Mouse (Mus musculus) thymus, adult 2 months (tissue): Measurements from ENCODE around the gene Slc12a9. TPM values are rescaled to one million over a fixed set of nuclear protein-coding genes. Genes with fewer than 3 reads are reported as not detected.

ENCODE experiments used
- DNase-seq: peaks from one replicate; pipeline ENCODE4 v3.0.0; 2021
- H3K27ac ChIP-seq: fragments of 200-500 bp; 2 replicates; pipeline ENCODE4 v1.5.1; 2012; ENCODE audit warnings: low read length, control low read depth; ENCODE audit not compliant: control insufficient read depth, insufficient read depth
- H3K27me3 ChIP-seq: fragments of 200-500 bp; 2 replicates; pipeline ENCODE4 v1.6.1; 2012; ENCODE audit warnings: mild to moderate bottlenecking, low read length, moderate library complexity, mixed read lengths; ENCODE audit not compliant: control insufficient read depth, insufficient read depth
- H3K36me3 ChIP-seq: fragments of 200-500 bp; 2 replicates; pipeline ENCODE4 v1.6.1; 2012; ENCODE audit warnings: mild to moderate bottlenecking, low read length, moderate library complexity; ENCODE audit not compliant: control insufficient read depth, insufficient read depth
- H3K4me1 ChIP-seq: fragments of 200-500 bp; replicated peaks from 2 replicates; pipeline ENCODE4 v1.6.1; 2012; ENCODE audit warnings: low read length; ENCODE audit not compliant: control insufficient read depth, insufficient read depth
- H3K4me3 ChIP-seq: fragments of 200-500 bp; 2 replicates; pipeline ENCODE4 v1.5.1; 2012; ENCODE audit warnings: mild to moderate bottlenecking, low read length, control low read depth, moderate library complexity; ENCODE audit not compliant: control insufficient read depth, insufficient read depth
- CTCF ChIP-seq: fragments of 200-500 bp; IDR thresholded peaks from 2 replicates; pipeline ENCODE4 v1.5.1; 2012; ENCODE audit warnings: mild to moderate bottlenecking, control low read depth, low read length, moderate library complexity, borderline replicate concordance; ENCODE audit not compliant: control insufficient read depth, poor library complexity, insufficient read depth; ENCODE audit errors: extremely low read depth
- POLR2A ChIP-seq: fragments of 200-500 bp; IDR thresholded peaks from 2 replicates; pipeline ENCODE4 v1.6.1; 2012; ENCODE audit warnings: mild to moderate bottlenecking, low read length, control low read depth, moderate library complexity; ENCODE audit not compliant: control insufficient read depth, poor library complexity, insufficient read depth; ENCODE audit errors: extremely low read depth
- WGBS: fragments of 180-500 bp; shearing (Covaris S2); methylation state at CpG from one replicate; pipeline ENCODE4 v1.1.7; 2018; 5-methylcytosine and 5-hydroxymethylcytosine counted together
- polyA plus RNA-seq: library from polyadenylated mRNA; depleted of rRNA; stranded (reverse); fragments of >200 nt; gene quantifications from 2 replicates; pipeline ENCODE4 v1.2.3, GENCODE M21; 2012

The Slc12a9 gene
- polyA plus RNA-seq, 1 experiment: 39.2 TPM

- TF ChIP-seq CTCF (no peak), POLR2A (no peak)
- no peak for DNase-seq
- Histone ChIP-seq H3K27me3 (no peaks in the 10 kb centered on the region), H3K36me3 (no peaks in the 10 kb centered on the region), H3K4me3 (no peak overlapping the region), H3K4me1 (no peaks in the 10 kb centered on the region), H3K27ac (no peak overlapping the region)
- 98% methylated on average over 2 of the region's 2 CpGs for WGBS
Observed at GRCm38 (mm10) chr5:137375627-137376026, 42.2 kb upstream of the Slc12a9 start.

GRCm38 (mm10) chr5:137374521-137375080 is 41.2 kb upstream of the Slc12a9 start:
- no peaks in the 10 kb centered on the region for H3K4me1 ChIP-seq
- no peak overlapping the region for H3K27ac ChIP-seq
- H3K36me3 ChIP-seq: no peaks in the 10 kb centered on the region
- H3K4me3 ChIP-seq: no peak overlapping the region
- DNase-seq: no peak
- H3K27me3 ChIP-seq: no peaks in the 10 kb centered on the region
- TF ChIP-seq CTCF: no peak
- TF ChIP-seq POLR2A: no peak
- WGBS: 90% methylated on average over 4 of the region's 4 CpGs

- no peak for TF ChIP-seq CTCF
- Histone ChIP-seq H3K4me1 (no peaks in the 10 kb centered on the region), H3K27ac (no peak overlapping the region), H3K36me3 (no peaks in the 10 kb centered on the region), H3K4me3 (no peak overlapping the region), H3K27me3 (no peaks in the 10 kb centered on the region)
- DNase-seq: no peak
- 88% methylated on average over 12 of the region's 12 CpGs for WGBS
Observed at GRCm38 (mm10) chr5:137373371-137373950, 40.1 kb upstream of the Slc12a9 start.

- over 99% methylated on average over 11 of the region's 11 CpGs for WGBS
Observed at GRCm38 (mm10) chr5:137369665-137370064, 36.3 kb upstream of the Slc12a9 start.

GRCm38 (mm10) chr5:137358382-137358781 is 25.0 kb upstream of the Slc12a9 start:
- DNase-seq: no peak
- H3K36me3 ChIP-seq: no peaks in the 10 kb centered on the region

More at GRCm38 (mm10) chr5:137369665-137370064, 36.3 kb upstream of the Slc12a9 start:
- Histone ChIP-seq H3K36me3 (no peaks in the 10 kb centered on the region), H3K4me3 (no peak overlapping the region), H3K4me1 (no peaks in the 10 kb centered on the region), H3K27ac (no peak overlapping the region), H3K27me3 (no peaks in the 10 kb centered on the region)
- no peak for DNase-seq
- TF ChIP-seq CTCF (no peak), POLR2A (no peak)

GRCm38 (mm10) chr5:137354091-137354490 is 20.7 kb upstream of the Slc12a9 start:
- H3K4me3 ChIP-seq: no peak overlapping the region
- H3K27ac ChIP-seq: no peak overlapping the region
- H3K27me3 ChIP-seq: peaks cover under 1% of the 10 kb centered on the region
- WGBS: 85% methylated on average over 17 of the region's 17 CpGs
- DNase-seq: no peak
- TF ChIP-seq POLR2A: no peak
- TF ChIP-seq CTCF: no peak
- no peaks in the 10 kb centered on the region for H3K36me3 ChIP-seq
- H3K4me1 ChIP-seq: no peaks in the 10 kb centered on the region

More at GRCm38 (mm10) chr5:137358382-137358781, 25.0 kb upstream of the Slc12a9 start:
- TF ChIP-seq CTCF: no peak
- TF ChIP-seq POLR2A: no peak
- Histone ChIP-seq H3K27me3 (no peaks in the 10 kb centered on the region), H3K4me3 (no peak overlapping the region), H3K4me1 (no peaks in the 10 kb centered on the region), H3K27ac (no peak overlapping the region)
- 61% methylated on average over 7 of the region's 7 CpGs for WGBS
